Mouse (Mus musculus) liver, embryonic 14.5 days (tissue): Measurements from ENCODE around the gene Col9a1. TPM values are rescaled to one million over a fixed set of nuclear protein-coding genes. Genes with fewer than 3 reads are reported as not detected.

ENCODE experiments used
- ATAC-seq: fragments of 200-750 bp; cut with Nextera tagmentation; 2 replicates; pipeline ENCODE4 v1.8.0; 2017; ENCODE audit warnings: moderate number of reproducible peaks, mild to moderate bottlenecking, moderate library complexity; ENCODE audit not compliant: insufficient read depth
- DNase-seq, 3 experiments: peaks; one replicate each; pipeline ENCODE4 v3.0.0-alpha.2; 2012 to 2013; ENCODE audit warnings: low read depth in 3 of 3, low spot score in 3 of 3
- H3K27ac ChIP-seq: fragments of 300-500 bp; sonication (generic); 2 replicates; pipeline ENCODE4 v1.5.1; 2014; ENCODE audit warnings: moderate library complexity, mild to moderate bottlenecking, control low read depth, inconsistent platforms
- H3K27me3 ChIP-seq: fragments of 300-500 bp; sonication (generic); 2 replicates; pipeline ENCODE4 v1.6.1; 2014; ENCODE audit warnings: mild to moderate bottlenecking, low read length, moderate library complexity; ENCODE audit not compliant: control insufficient read depth, insufficient read depth
- H3K36me3 ChIP-seq: fragments of 300-500 bp; sonication (generic); replicated peaks from 2 replicates; pipeline ENCODE4 v1.6.1; 2014; ENCODE audit warnings: low read depth; ENCODE audit not compliant: control insufficient read depth, insufficient read depth
- H3K4me1 ChIP-seq, 2 experiments: fragments of 200-500 bp in 1 of 2; fragments of 300-500 bp in 1 of 2; sonication (generic) in 1 of 2; replicated peaks; 2 replicates each; pipeline ENCODE4 v1.6.1; 2012 to 2014; ENCODE audit warnings: antibody characterized with exemption in 1 of 2, inconsistent platforms in 1 of 2, low read length in 1 of 2; ENCODE audit not compliant: control insufficient read depth in 2 of 2, insufficient read depth in 2 of 2
- H3K4me2 ChIP-seq: fragments of 300-500 bp; sonication (generic); 2 replicates; pipeline ENCODE4 v1.6.1; 2014; ENCODE audit warnings: low read depth, mild to moderate bottlenecking, control low read depth, moderate library complexity
- H3K4me3 ChIP-seq, 2 experiments: fragments of 200-500 bp in 1 of 2; fragments of 300-500 bp in 1 of 2; sonication (generic) in 1 of 2; 2 replicates each; pipeline ENCODE4 v1.5.1; 2012 to 2014; ENCODE audit warnings: low read depth in 2 of 2, low read length in 2 of 2, mild to moderate bottlenecking in 2 of 2, control low read depth in 1 of 2, inconsistent platforms in 1 of 2, moderate library complexity in 1 of 2; ENCODE audit not compliant: insufficient read depth in 1 of 2
- H3K9ac ChIP-seq: fragments of 300-500 bp; sonication (generic); replicated peaks from 2 replicates; pipeline ENCODE4 v1.6.1; 2014; ENCODE audit warnings: mild to moderate bottlenecking, control low read depth, moderate library complexity
- H3K9me3 ChIP-seq: fragments of 300-500 bp; sonication (generic); 2 replicates; pipeline ENCODE4 v1.6.1; 2016; ENCODE audit warnings: low read length, mixed read lengths; ENCODE audit not compliant: control insufficient read depth
- CTCF ChIP-seq: IDR thresholded peaks from 2 replicates; pipeline ENCODE4 v1.5.1; 2016; ENCODE audit warnings: antibody characterized with exemption, low read depth, control low read depth
- EP300 ChIP-seq: IDR thresholded peaks from 2 replicates; pipeline ENCODE4 v1.6.1; 2016; ENCODE audit warnings: antibody characterized with exemption, low read depth
- WGBS: fragments of 180-500 bp; shearing (Covaris S2); extraction: QIAGEN DNeasy Blood & Tissue Kit; methylation state at CpG from one replicate; pipeline ENCODE4 v1.1.7; 2014; ENCODE audit not compliant: insufficient replicate concordance; 5-methylcytosine and 5-hydroxymethylcytosine counted together
- polyA plus RNA-seq, 2 experiments: library from polyadenylated mRNA; depleted of rRNA in 1 of 2; stranded (reverse) in 1 of 2; unstranded in 1 of 2; fragments of >200 nt; fragmentation: Nextera tagmentation in 1 of 2; extraction: Ambion mirVana in 1 of 2; gene quantifications; 2 replicates each; pipeline versions ENCODE4 v1.2.1 to v1.2.3; 2012 to 2014

Col9a1 gene
- polyA plus RNA-seq, 2 experiments: 0.04 to 0.13 TPM

- WGBS: 73% methylated on average over 10 of the region's 10 CpGs
- Histone ChIP-seq H3K9ac (no peak overlapping the region), H3K36me3 (no peaks in the 10 kb centered on the region), H3K27me3 (no peaks in the 10 kb centered on the region), H3K4me3 (no peak overlapping the region), H3K9me3 (no peaks in the 10 kb centered on the region), H3K4me2 (no peak overlapping the region), H3K27ac (no peak overlapping the region), H3K4me1 (no peaks in the 10 kb centered on the region)
- DNase-seq: no peak
- TF ChIP-seq CTCF (no peak), EP300 (no peak)
- no peak for ATAC-seq
Measured at GRCm38 (mm10) chr1:24244931-24245330, 67.5 kb downstream of the Col9a1 start.

GRCm38 (mm10) chr1:24245700-24246375 is 68.4 kb downstream of the Col9a1 start:
- Histone ChIP-seq H3K4me1 (no peaks in the 10 kb centered on the region), H3K27ac (no peak overlapping the region), H3K27me3 (no peaks in the 10 kb centered on the region), H3K9me3 (no peaks in the 10 kb centered on the region), H3K36me3 (no peaks in the 10 kb centered on the region), H3K4me2 (no peak overlapping the region), H3K9ac (no peak overlapping the region), H3K4me3 (no peak overlapping the region)
- DNase-seq: no peak
- ATAC-seq: no peak
- TF ChIP-seq CTCF: no peak
- no peak for TF ChIP-seq EP300
- 60% methylated on average over 13 of the region's 13 CpGs for WGBS

GRCm38 (mm10) chr1:24248294-24249104 is 71.1 kb downstream of the Col9a1 start:
- Histone ChIP-seq H3K9me3 (no peaks in the 10 kb centered on the region), H3K27me3 (no peaks in the 10 kb centered on the region), H3K27ac (no peak overlapping the region), H3K9ac (no peak overlapping the region), H3K4me3 (no peak overlapping the region), H3K36me3 (no peaks in the 10 kb centered on the region), H3K4me2 (no peak overlapping the region), H3K4me1 (no peaks in the 10 kb centered on the region)
- 57% methylated on average over 10 of the region's 10 CpGs for WGBS
- TF ChIP-seq CTCF: no peak
- TF ChIP-seq EP300: no peak
- DNase-seq (no peak), ATAC-seq (no peak)

GRCm38 (mm10) chr1:24249105-24249664 is 71.8 kb downstream of the Col9a1 start:
- Histone ChIP-seq H3K4me2 (no peak overlapping the region), H3K27me3 (no peaks in the 10 kb centered on the region), H3K4me3 (no peak overlapping the region), H3K36me3 (no peaks in the 10 kb centered on the region), H3K9me3 (no peaks in the 10 kb centered on the region), H3K9ac (no peak overlapping the region), H3K27ac (no peak overlapping the region), H3K4me1 (no peaks in the 10 kb centered on the region)
- DNase-seq: peak in 1 of 3 experiments; percentile 1
- WGBS: 40% methylated on average over 3 of the region's 3 CpGs
- no peak for ATAC-seq
- TF ChIP-seq CTCF: peak; percentile 59
- no peak for TF ChIP-seq EP300

GRCm38 (mm10) chr1:24257961-24258360 is 80.6 kb downstream of the Col9a1 start:
- no peak overlapping the region for H3K27ac ChIP-seq
- H3K9me3 ChIP-seq: no peaks in the 10 kb centered on the region
- H3K4me3 ChIP-seq: no peak overlapping the region
- WGBS: 61% methylated on average over 5 of the region's 5 CpGs
- H3K27me3 ChIP-seq: no peaks in the 10 kb centered on the region
- H3K9ac ChIP-seq: no peak overlapping the region
- no peak overlapping the region for H3K4me2 ChIP-seq
- no peaks in the 10 kb centered on the region for H3K36me3 ChIP-seq
- ATAC-seq (no peak), DNase-seq (no peak)
- no peaks in the 10 kb centered on the region for H3K4me1 ChIP-seq
- TF ChIP-seq CTCF: no peak
- TF ChIP-seq EP300: no peak
